Mouse (Mus musculus) lung, adult 2 months (tissue): ENCODE results near the gene Trim71. TPM values are rescaled to one million over a fixed set of nuclear protein-coding genes. Genes with fewer than 3 reads are reported as not detected.

Source experiments
- DNase-seq: peaks from one replicate; pipeline ENCODE4 v3.0.0; 2022
- H3K4me1 ChIP-seq: fragments of 200-500 bp; 2 replicates; pipeline ENCODE4 v1.6.1; 2011; ENCODE audit warnings: low read length; ENCODE audit not compliant: control insufficient read depth, insufficient read depth
- H3K4me3 ChIP-seq: fragments of 200-500 bp; replicated peaks from 2 replicates; pipeline ENCODE3; 2011; ENCODE audit warnings: low read depth, mild to moderate bottlenecking, control low read depth, low read length; ENCODE audit errors: extremely low read depth
- CTCF ChIP-seq: fragments of 200-500 bp; IDR thresholded peaks from 2 replicates; pipeline ENCODE4 v1.5.1; 2011; ENCODE audit warnings: mild to moderate bottlenecking, low read length, control low read depth; ENCODE audit not compliant: insufficient read depth
- POLR2A ChIP-seq: fragments of 200-500 bp; IDR thresholded peaks from 2 replicates; pipeline ENCODE4 v1.6.1; 2011; ENCODE audit warnings: low read depth, mild to moderate bottlenecking, control low read depth, low read length, borderline replicate concordance; ENCODE audit errors: extremely low read depth
- WGBS: fragments of 180-500 bp; shearing (Covaris S2); methylation state at CpG from one replicate; pipeline ENCODE4 v1.1.7; 2018; 5-methylcytosine and 5-hydroxymethylcytosine counted together
- polyA plus RNA-seq: library from polyadenylated mRNA; depleted of rRNA; stranded (reverse); fragments of >200 nt; gene quantifications from 2 replicates; pipeline ENCODE4 v1.2.3, GENCODE M21; 2012

Trim71 gene
- polyA plus RNA-seq, 1 experiment = 0.08 TPM

GRCm38 (mm10) chr9:114499783-114500515, 64.2 kb downstream of the Trim71 start:
- no peaks in the 10 kb centered on the region; the same call in 1 of the 2 replicates for H3K4me1 ChIP-seq
- WGBS = 16% methylated on average over 15 of the region's 15 CpGs
- no peak overlapping the region for H3K4me3 ChIP-seq
- TF ChIP-seq CTCF = peak; percentile 40
- TF ChIP-seq POLR2A = no peak
- DNase-seq = peak; percentile 55

- peak; percentile 81 for DNase-seq
- WGBS = 6% methylated on average over 11 of the region's 11 CpGs
These were observed 66.0 kb downstream of the Trim71 start for GRCm38 (mm10) chr9:114498218-114498617.

GRCm38 (mm10) chr9:114496469-114496868, 67.7 kb downstream of the Trim71 start:
- no peak for DNase-seq
- 70% methylated on average over 7 of the region's 7 CpGs for WGBS

More at GRCm38 (mm10) chr9:114498218-114498617, 66.0 kb downstream of the Trim71 start:
- TF ChIP-seq CTCF (peak; percentile 85), POLR2A (no peak)
- Histone ChIP-seq H3K4me1 (no peaks in the 10 kb centered on the region; the same call in 1 of the 2 replicates), H3K4me3 (no peak overlapping the region)

GRCm38 (mm10) chr9:114487481-114488258, 76.5 kb downstream of the Trim71 start:
- no peak overlapping the region for H3K4me3 ChIP-seq
- DNase-seq = no peak
- 72% methylated on average over 23 of the region's 23 CpGs for WGBS
- no peak for TF ChIP-seq CTCF
- TF ChIP-seq POLR2A = no peak
- no peaks in the 10 kb centered on the region for H3K4me1 ChIP-seq

More at GRCm38 (mm10) chr9:114496469-114496868, 67.7 kb downstream of the Trim71 start:
- no peaks in the 10 kb centered on the region; the same call in 1 of the 2 replicates for H3K4me1 ChIP-seq
- TF ChIP-seq CTCF (no peak), POLR2A (no peak)
- H3K4me3 ChIP-seq = no peak overlapping the region

- TF ChIP-seq CTCF = no peak
- no peak for TF ChIP-seq POLR2A
- Histone ChIP-seq H3K4me1 (no peaks in the 10 kb centered on the region), H3K4me3 (no peak overlapping the region)
- 82% methylated on average over 4 of the region's 4 CpGs for WGBS
- DNase-seq = no peak
These were observed 77.4 kb downstream of the Trim71 start for GRCm38 (mm10) chr9:114486808-114487207.

GRCm38 (mm10) chr9:114484771-114485170, 79.4 kb downstream of the Trim71 start:
- no peaks in the 10 kb centered on the region for H3K4me1 ChIP-seq
- WGBS = 65% methylated on average over 5 of the region's 5 CpGs
- no peak overlapping the region for H3K4me3 ChIP-seq
- TF ChIP-seq CTCF (no peak), POLR2A (no peak)
- no peak for DNase-seq

- TF ChIP-seq CTCF = no peak
- no peak for TF ChIP-seq POLR2A
- H3K4me3 ChIP-seq = no peak overlapping the region
- DNase-seq = no peak
- 63% methylated on average over 3 of the region's 3 CpGs for WGBS
- H3K4me1 ChIP-seq = no peaks in the 10 kb centered on the region
These were observed 83.2 kb downstream of the Trim71 start for GRCm38 (mm10) chr9:114480940-114481339.

- 83% methylated on average over 9 of the region's 9 CpGs for WGBS
- DNase-seq = no peak
- Histone ChIP-seq H3K4me3 (no peak overlapping the region), H3K4me1 (no peaks in the 10 kb centered on the region)
- no peak for TF ChIP-seq POLR2A
- no peak for TF ChIP-seq CTCF
These were observed 87.2 kb downstream of the Trim71 start for GRCm38 (mm10) chr9:114477019-114477418.

GRCm38 (mm10) chr9:114471892-114472291, 92.3 kb downstream of the Trim71 start:
- TF ChIP-seq POLR2A = no peak
- TF ChIP-seq CTCF = no peak
- 81% methylated on average over 7 of the region's 7 CpGs for WGBS
- Histone ChIP-seq H3K4me3 (no peak overlapping the region), H3K4me1 (no peaks in the 10 kb centered on the region)
- no peak for DNase-seq
